Mouse (Mus musculus): ENCODE results near the gene Ttc27. TPM values are rescaled to one million over a fixed set of nuclear protein-coding genes. Genes with fewer than 3 reads are reported as not detected.

Ttc27 gene
- polyA plus RNA-seq, 1 experiment, result 5.3 TPM

DNA sequence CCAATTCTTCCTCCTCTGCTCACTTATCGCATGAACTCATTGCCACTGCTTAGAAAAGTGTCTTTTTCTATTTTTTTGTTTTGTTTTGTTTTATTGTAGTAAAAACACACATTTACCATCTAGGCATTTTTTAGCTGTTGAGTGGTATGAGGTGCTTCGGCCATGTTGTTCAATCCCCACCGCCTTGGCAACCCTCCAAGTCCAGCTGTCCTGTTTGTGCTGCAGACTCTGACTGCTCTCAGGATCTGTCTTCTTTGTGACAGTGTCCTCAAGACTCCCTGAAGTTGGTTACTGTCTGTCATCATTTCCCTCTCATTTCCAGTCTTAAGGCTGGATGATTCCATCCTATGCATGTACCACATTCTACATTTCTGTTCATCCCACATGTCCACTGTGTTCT lies 132.7 kb downstream of the Ttc27 start:
- Histone ChIP-seq H3K27ac (ENCODE audit: insufficient read depth, low read depth, low read length) (no peak overlapping the region), H3K36me3 (ENCODE audit: control insufficient read depth, insufficient read depth, low read length) (no peaks in the 10 kb centered on the region), H3K27me3 (replicated peaks; ENCODE audit: control insufficient read depth, insufficient read depth, low read length) (no peaks in the 10 kb centered on the region), H3K4me1 (ENCODE audit: control insufficient read depth, insufficient read depth, low read length) (peaks cover 2% of the 10 kb centered on the region; the same call in 1 of the 2 replicates), H3K4me3 (ENCODE audit: insufficient read depth, low read depth, low read length) (no peak overlapping the region)
- DNase-seq, result no peak
- 90% methylated on average over 3 of the region's 3 CpGs for WGBS
- no peak for TF ChIP-seq POLR2A (IDR thresholded peaks at IDR 0.05; ENCODE audit: low read depth, low read length)
- TF ChIP-seq CTCF (conservative IDR thresholded peaks at IDR 0.05; ENCODE audit: insufficient read depth, insufficient read length, low read depth, low read length), result no peak

DNA sequence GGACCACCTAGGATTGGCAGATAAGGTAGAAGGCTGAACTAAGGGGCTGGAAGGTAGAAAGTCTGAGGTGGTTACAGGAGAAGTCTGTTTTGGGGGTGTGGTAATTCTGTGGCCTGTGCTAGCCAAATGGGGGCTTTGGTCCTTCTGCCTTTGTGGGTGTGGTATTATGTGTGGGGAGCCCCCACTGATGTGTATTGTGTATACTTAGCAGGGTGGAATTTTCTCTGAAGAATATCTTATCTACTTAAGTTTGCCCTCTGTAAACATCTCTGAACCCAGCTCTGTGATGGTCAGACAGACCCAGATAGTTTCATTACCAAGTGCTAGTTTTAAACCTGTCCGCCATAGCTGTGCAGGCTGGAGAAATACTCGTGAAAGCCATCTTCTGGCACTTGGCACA lies 141.8 kb downstream of the Ttc27 start:
- no peak overlapping the region for H3K4me3 ChIP-seq (ENCODE audit: insufficient read depth, low read depth, low read length)
- no peak for TF ChIP-seq POLR2A (IDR thresholded peaks at IDR 0.05; ENCODE audit: low read depth, low read length)
- no peak for TF ChIP-seq CTCF (conservative IDR thresholded peaks at IDR 0.05; ENCODE audit: insufficient read depth, insufficient read length, low read depth, low read length)
- WGBS, result 91% methylated on average over 2 of the region's 2 CpGs
- H3K27ac ChIP-seq (ENCODE audit: insufficient read depth, low read depth, low read length), result no peak overlapping the region
- H3K4me1 ChIP-seq (ENCODE audit: control insufficient read depth, insufficient read depth, low read length), result no peaks in the 10 kb centered on the region
- H3K27me3 ChIP-seq (replicated peaks; ENCODE audit: control insufficient read depth, insufficient read depth, low read length), result no peaks in the 10 kb centered on the region
- no peaks in the 10 kb centered on the region for H3K36me3 ChIP-seq (ENCODE audit: control insufficient read depth, insufficient read depth, low read length)
- DNase-seq, result no peak

DNA sequence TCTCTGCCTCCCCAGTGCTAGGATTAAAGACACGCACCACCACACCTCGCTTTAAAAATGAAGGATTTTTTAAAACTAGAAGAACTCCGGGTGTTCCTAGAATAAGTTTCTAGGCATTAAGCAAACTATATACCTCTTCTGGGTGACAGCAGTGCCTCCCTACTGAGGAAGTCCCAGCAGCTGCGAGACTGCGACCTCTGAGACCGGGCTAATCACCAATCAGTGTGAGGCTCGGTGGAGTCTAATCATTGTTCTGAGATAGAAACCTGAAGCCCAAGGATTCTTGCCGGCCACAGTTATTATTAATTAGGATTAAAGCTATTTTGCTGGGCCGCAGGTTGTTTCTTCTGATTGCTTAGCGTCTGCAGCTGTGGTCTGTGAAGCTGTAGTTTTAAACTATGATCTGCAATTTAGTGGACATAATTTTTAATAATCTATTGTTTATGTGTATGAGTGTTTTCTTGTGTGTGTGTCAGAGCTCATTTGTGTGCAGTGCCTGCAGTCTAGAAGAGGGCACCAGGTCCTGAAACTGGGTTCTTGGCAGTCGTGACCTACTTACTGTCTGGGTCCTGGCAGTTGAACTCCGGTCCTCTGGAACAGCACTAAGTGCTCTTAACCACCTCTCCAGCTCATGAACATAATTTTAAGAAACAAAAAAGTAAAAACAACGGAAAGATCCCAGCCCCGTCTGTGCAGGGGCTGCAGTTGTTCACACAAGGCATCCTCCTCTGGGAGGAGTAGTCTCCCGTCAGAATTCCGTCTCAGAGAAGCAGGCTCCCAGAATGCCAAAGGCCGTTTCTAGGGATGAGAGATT lies 142.9 kb downstream of the Ttc27 start:
- Histone ChIP-seq H3K27me3 (replicated peaks; ENCODE audit: control insufficient read depth, insufficient read depth, low read length) (no peaks in the 10 kb centered on the region), H3K36me3 (ENCODE audit: control insufficient read depth, insufficient read depth, low read length) (no peaks in the 10 kb centered on the region), H3K4me1 (ENCODE audit: control insufficient read depth, insufficient read depth, low read length) (no peaks in the 10 kb centered on the region), H3K4me3 (ENCODE audit: insufficient read depth, low read depth, low read length) (no peak overlapping the region), H3K27ac (ENCODE audit: insufficient read depth, low read depth, low read length) (no peak overlapping the region)
- WGBS, result 73% methylated on average over 17 of the region's 17 CpGs
- TF ChIP-seq POLR2A (IDR thresholded peaks at IDR 0.05; ENCODE audit: low read depth, low read length) (no peak), CTCF (conservative IDR thresholded peaks at IDR 0.05; ENCODE audit: insufficient read depth, insufficient read length, low read depth, low read length) (no peak)
- no peak for DNase-seq

DNA sequence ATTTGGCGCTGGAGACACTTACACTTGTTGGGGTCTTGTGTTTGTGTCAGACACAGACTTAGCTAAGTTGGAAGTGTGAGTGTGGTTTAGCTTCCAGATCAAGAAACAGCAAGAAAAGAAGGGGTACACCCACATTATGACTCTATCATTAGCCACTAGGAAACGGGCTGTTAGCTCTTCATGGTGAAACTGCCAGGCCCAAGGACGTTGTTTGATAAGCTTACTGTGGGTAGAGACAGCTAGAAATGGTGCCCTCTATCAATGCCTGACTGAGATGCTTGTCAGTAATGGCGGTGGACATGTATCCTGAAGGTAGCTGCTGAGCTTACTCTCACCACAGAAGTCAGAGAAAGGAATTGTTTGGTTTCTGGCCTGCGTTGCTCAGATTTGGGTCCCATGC lies 146.3 kb downstream of the Ttc27 start:
- Histone ChIP-seq H3K4me1 (ENCODE audit: control insufficient read depth, insufficient read depth, low read length) (peaks cover 6% of the 10 kb centered on the region; the same call in 1 of the 2 replicates), H3K36me3 (ENCODE audit: control insufficient read depth, insufficient read depth, low read length) (no peaks in the 10 kb centered on the region), H3K27ac (ENCODE audit: insufficient read depth, low read depth, low read length) (no peak overlapping the region), H3K4me3 (ENCODE audit: insufficient read depth, low read depth, low read length) (no peak overlapping the region), H3K27me3 (replicated peaks; ENCODE audit: control insufficient read depth, insufficient read depth, low read length) (no peaks in the 10 kb centered on the region)
- TF ChIP-seq CTCF (conservative IDR thresholded peaks at IDR 0.05; ENCODE audit: insufficient read depth, insufficient read length, low read depth, low read length), result no peak
- TF ChIP-seq POLR2A (IDR thresholded peaks at IDR 0.05; ENCODE audit: low read depth, low read length), result no peak
- WGBS, result 92% methylated on average over 5 of the region's 5 CpGs
- no peak for DNase-seq

DNA sequence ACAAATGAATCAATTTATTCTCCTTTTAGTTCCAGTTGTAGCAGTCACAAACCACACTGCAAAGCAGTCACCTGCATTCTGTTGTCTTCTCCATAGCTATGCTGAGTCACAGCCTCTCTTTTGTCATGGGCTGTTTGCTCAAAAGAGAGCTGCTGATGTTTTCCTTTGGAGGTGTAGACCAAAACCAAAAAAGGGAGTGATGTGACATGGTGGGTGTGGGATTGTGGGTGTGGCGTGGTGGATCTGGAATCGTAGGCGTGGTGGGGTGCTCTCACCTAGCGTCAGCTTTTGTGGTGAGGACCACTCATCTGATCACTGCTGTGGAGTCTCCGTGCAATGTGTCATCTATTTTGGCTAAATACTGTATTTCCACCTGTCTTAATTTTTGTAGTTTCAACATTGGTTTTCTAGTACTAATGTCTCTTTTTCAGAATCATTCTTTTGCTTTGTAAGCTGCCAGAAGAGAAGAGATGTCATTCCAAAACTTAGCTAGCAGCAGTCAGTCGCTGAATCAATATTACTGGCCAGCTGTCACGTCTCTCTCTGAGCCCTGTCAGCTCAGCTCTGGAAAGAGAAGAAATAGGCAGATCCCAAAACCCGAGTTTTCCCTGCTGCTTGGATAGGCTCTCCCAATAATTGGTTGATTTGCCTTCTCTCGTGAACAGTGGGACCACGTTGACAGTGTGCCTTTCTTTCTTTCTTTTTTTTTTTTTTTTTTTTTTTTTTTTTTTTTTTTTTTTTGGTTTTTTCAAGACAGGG lies 147.4 kb downstream of the Ttc27 start:
- no peaks in the 10 kb centered on the region for H3K36me3 ChIP-seq (ENCODE audit: control insufficient read depth, insufficient read depth, low read length)
- peaks cover 6% of the 10 kb centered on the region; the same call in 1 of the 2 replicates for H3K4me1 ChIP-seq (ENCODE audit: control insufficient read depth, insufficient read depth, low read length)
- 89% methylated on average over 10 of the region's 10 CpGs for WGBS
- no peak for DNase-seq
- no peaks in the 10 kb centered on the region for H3K27me3 ChIP-seq (replicated peaks; ENCODE audit: control insufficient read depth, insufficient read depth, low read length)
- TF ChIP-seq CTCF (conservative IDR thresholded peaks at IDR 0.05; ENCODE audit: insufficient read depth, insufficient read length, low read depth, low read length), result no peak
- TF ChIP-seq POLR2A (IDR thresholded peaks at IDR 0.05; ENCODE audit: low read depth, low read length), result no peak
- no peak overlapping the region for H3K27ac ChIP-seq (ENCODE audit: insufficient read depth, low read depth, low read length)
- no peak overlapping the region for H3K4me3 ChIP-seq (ENCODE audit: insufficient read depth, low read depth, low read length)

DNA sequence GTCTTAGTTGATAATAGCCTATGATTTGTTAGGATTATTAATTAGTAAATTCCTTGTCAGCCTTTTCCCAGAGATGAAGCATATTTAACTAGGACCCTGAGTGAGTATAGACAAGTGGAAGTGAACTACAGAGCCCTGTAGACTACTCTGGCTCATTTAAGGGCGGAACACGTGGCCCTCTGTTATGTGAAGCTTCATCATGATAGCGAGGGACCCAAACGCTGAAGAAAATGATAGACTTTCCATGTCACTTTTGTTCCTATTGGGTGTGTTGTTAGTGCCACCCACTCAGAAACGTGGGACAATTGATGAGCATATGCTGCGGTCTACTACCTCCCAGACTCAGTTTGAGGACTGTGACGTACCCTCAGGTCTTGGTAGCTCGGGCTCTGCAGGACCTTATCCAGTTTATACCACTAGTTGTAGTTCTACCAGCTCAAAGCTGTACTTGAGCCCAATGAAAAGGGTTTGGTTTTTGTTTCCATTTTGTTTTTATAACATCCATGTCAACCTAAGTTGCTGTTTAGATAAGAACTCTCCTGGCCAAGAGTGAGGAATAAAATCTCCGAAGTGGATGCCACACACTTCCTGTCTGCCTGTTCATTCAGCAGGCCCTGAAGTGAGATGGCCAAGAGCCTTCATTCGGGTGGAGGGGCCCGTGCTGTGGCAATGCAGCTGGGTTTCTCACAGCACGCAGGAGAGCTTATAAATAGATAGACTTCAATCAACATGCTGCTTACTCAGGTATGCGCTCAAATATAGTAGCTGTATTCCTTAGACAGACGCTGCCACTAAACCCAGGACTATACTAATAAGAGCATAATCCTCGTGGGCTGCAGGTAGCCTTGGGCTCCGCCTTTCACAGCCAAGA lies 148.4 kb downstream of the Ttc27 start:
- 74% methylated on average over 16 of the region's 16 CpGs for WGBS
- peaks cover 6% of the 10 kb centered on the region; the same call in 1 of the 2 replicates for H3K4me1 ChIP-seq (ENCODE audit: control insufficient read depth, insufficient read depth, low read length)
- H3K27me3 ChIP-seq (replicated peaks; ENCODE audit: control insufficient read depth, insufficient read depth, low read length), result no peaks in the 10 kb centered on the region
- peak overlapping the region; percentile 15; the same call in 1 of the 2 replicates for H3K27ac ChIP-seq (ENCODE audit: insufficient read depth, low read depth, low read length)
- TF ChIP-seq CTCF (conservative IDR thresholded peaks at IDR 0.05; ENCODE audit: insufficient read depth, insufficient read length, low read depth, low read length) (no peak), POLR2A (IDR thresholded peaks at IDR 0.05; ENCODE audit: low read depth, low read length) (no peak)
- no peaks in the 10 kb centered on the region for H3K36me3 ChIP-seq (ENCODE audit: control insufficient read depth, insufficient read depth, low read length)
- no peak for DNase-seq
- no peak overlapping the region for H3K4me3 ChIP-seq (ENCODE audit: insufficient read depth, low read depth, low read length)
